In genomic region chr4:63417318-63417957, GRCm38 (mm10) we compare ENCODE assay signal across 9 mouse cellular contexts. TPM values are rescaled to one million over a fixed set of nuclear protein-coding genes. Genes with fewer than 3 reads are reported as not detected.
DNase-seq lines count a peak whose midpoint lies in the region; ATAC-seq and TF ChIP-seq lines count a peak whose summit lies in the region.
"Had no signal": no experiment of that assay in that cellular context is flagged by ENCODE, and none has a peak within 500 bp of the region (broad histone marks: within the 10 kb centered on the region; RNA-seq: fewer than 3 reads in every experiment).

No protein-coding gene starts in this region.

- WGBS in embryonic facial prominence, embryonic 14.5 days = 18% methylated on average over 9 of the region's 9 CpGs
- WGBS in heart, embryonic 16.5 days = 21% methylated on average over 9 of the region's 9 CpGs
- 23% methylated on average over 9 of the region's 9 CpGs for WGBS in liver, embryonic 13.5 days (ENCODE audit: insufficient replicate concordance)
- WGBS in neural tube, embryonic 12.5 days = 18% methylated on average over 9 of the region's 9 CpGs

- H3K79me3 ChIP-seq in C2C12 (ENCODE audit: low read depth) = no peaks in the 10 kb centered on the region

- peaks cover 2% of the 10 kb centered on the region; the same call in 1 of the 2 replicates for H3K4me1 ChIP-seq in embryonic facial prominence, embryonic 14.5 days (ENCODE audit: control insufficient read depth, insufficient read depth, low read length)
- peaks cover 3% of the 10 kb centered on the region; the same call in 1 of the 2 replicates for H3K4me1 ChIP-seq in heart, embryonic 16.5 days (ENCODE audit: control insufficient read depth, insufficient read depth, low read length)
- H3K4me1 ChIP-seq in liver, embryonic 13.5 days (replicated peaks) = no peaks in the 10 kb centered on the region
- peaks cover 10% of the 10 kb centered on the region; the same call in 1 of the 2 replicates for H3K4me1 ChIP-seq in neural tube, embryonic 12.5 days

- no peaks in the 10 kb centered on the region for H3K27me3 ChIP-seq in C2C12 (ENCODE audit: control insufficient read depth, insufficient read depth, insufficient read length)
- no peaks in the 10 kb centered on the region for H3K27me3 ChIP-seq in embryonic facial prominence, embryonic 14.5 days (replicated peaks; ENCODE audit: control insufficient read depth, insufficient read depth, low read length)
- H3K27me3 ChIP-seq in heart, embryonic 16.5 days (ENCODE audit: control insufficient read depth, insufficient read depth, low read length) = no peaks in the 10 kb centered on the region
- H3K27me3 ChIP-seq in liver, embryonic 13.5 days = no peaks in the 10 kb centered on the region
- H3K27me3 ChIP-seq in neural tube, embryonic 12.5 days (replicated peaks) = no peaks in the 10 kb centered on the region

- peak overlapping the region; percentile 10; the same call in 1 of the 2 replicates for H3K9ac ChIP-seq in embryonic facial prominence, embryonic 14.5 days (ENCODE audit: low read depth, low read length)
- no peak overlapping the region for H3K9ac ChIP-seq in heart, embryonic 16.5 days (ENCODE audit: low read length)
- no peak overlapping the region for H3K9ac ChIP-seq in liver, embryonic 13.5 days
- H3K9ac ChIP-seq in neural tube, embryonic 12.5 days = no peak overlapping the region
- H3K9ac ChIP-seq: embryonic facial prominence, embryonic 13.5 days had no signal

- ATAC-seq in embryonic facial prominence, embryonic 14.5 days (ENCODE audit: low read depth) = peak; percentile 77
- peak; percentile 49 for ATAC-seq in heart, embryonic 16.5 days (replicated peaks; ENCODE audit: extremely low read depth, insufficient read depth, low FRiP score)
- ATAC-seq in liver, embryonic 13.5 days (ENCODE audit: low read depth) = peak; percentile 32
- ATAC-seq in neural tube, embryonic 12.5 days (ENCODE audit: low FRiP score, low read depth) = peak; percentile 75

- no peaks in the 10 kb centered on the region for H3K9me3 ChIP-seq in embryonic facial prominence, embryonic 14.5 days (ENCODE audit: control insufficient read depth, low read length)
- no peaks in the 10 kb centered on the region for H3K9me3 ChIP-seq in heart, embryonic 16.5 days (replicated peaks; ENCODE audit: control insufficient read depth, low read length)
- H3K9me3 ChIP-seq in liver, embryonic 13.5 days (replicated peaks) = no peaks in the 10 kb centered on the region
- H3K9me3 ChIP-seq in neural tube, embryonic 12.5 days = no peaks in the 10 kb centered on the region
- H3K9me3 ChIP-seq: embryonic facial prominence, embryonic 13.5 days had no signal

- no peaks in the 10 kb centered on the region for H3K79me2 ChIP-seq in C2C12 (ENCODE audit: control insufficient read depth, insufficient read depth)

- H3K36me3 ChIP-seq in C2C12 (ENCODE audit: control insufficient read depth, insufficient read depth) = no peaks in the 10 kb centered on the region
- no peaks in the 10 kb centered on the region for H3K36me3 ChIP-seq in embryonic facial prominence, embryonic 14.5 days (ENCODE audit: control insufficient read depth, insufficient read depth, low read length)
- no peaks in the 10 kb centered on the region for H3K36me3 ChIP-seq in heart, embryonic 16.5 days (ENCODE audit: control insufficient read depth, insufficient read depth)
- H3K36me3 ChIP-seq in liver, embryonic 13.5 days = no peaks in the 10 kb centered on the region
- H3K36me3 ChIP-seq in neural tube, embryonic 12.5 days = no peaks in the 10 kb centered on the region; the same call in 1 of the 2 replicates
- H3K36me3 ChIP-seq: embryonic facial prominence, embryonic 13.5 days had no signal

- peak; percentile 62 for TF ChIP-seq CTCF in C2C12 (IDR thresholded peaks at IDR 0.05; ENCODE audit: control insufficient read depth, insufficient read depth, insufficient read length)

- H3K27ac ChIP-seq in embryonic facial prominence, embryonic 14.5 days (replicated peaks; ENCODE audit: low read depth, low read length) = no peak overlapping the region
- H3K27ac ChIP-seq in heart, embryonic 16.5 days (ENCODE audit: low read length) = no peak overlapping the region
- H3K27ac ChIP-seq in liver, embryonic 13.5 days = no peak overlapping the region
- no peak overlapping the region for H3K27ac ChIP-seq in neural tube, embryonic 12.5 days
- H3K27ac ChIP-seq: embryonic facial prominence, embryonic 13.5 days had no signal

- no peak overlapping the region for H3ac ChIP-seq in C2C12 (ENCODE audit: control insufficient read depth, insufficient read length, low read depth)

- H3K4me3 ChIP-seq in C2C12 (ENCODE audit: insufficient read depth, poor library complexity, severe bottlenecking) = no peak overlapping the region
- H3K4me3 ChIP-seq in embryonic facial prominence, embryonic 14.5 days (ENCODE audit: low read depth, low read length) = no peak overlapping the region
- H3K4me3 ChIP-seq in heart, embryonic 16.5 days (ENCODE audit: low read length) = no peak overlapping the region
- H3K4me3 ChIP-seq in liver, embryonic 13.5 days (replicated peaks) = no peak overlapping the region
- no peak overlapping the region for H3K4me3 ChIP-seq in neural tube, embryonic 12.5 days
- H3K4me3 ChIP-seq: embryonic facial prominence, embryonic 13.5 days had no signal

- no peak overlapping the region for H3K4me2 ChIP-seq in embryonic facial prominence, embryonic 14.5 days (ENCODE audit: low read depth, low read length)
- no peak overlapping the region for H3K4me2 ChIP-seq in heart, embryonic 16.5 days (ENCODE audit: low read depth, low read length)
- no peak overlapping the region for H3K4me2 ChIP-seq in liver, embryonic 13.5 days
- no peak overlapping the region for H3K4me2 ChIP-seq in neural tube, embryonic 12.5 days (replicated peaks)
- H3K4me2 ChIP-seq: embryonic facial prominence, embryonic 13.5 days had no signal

- DNase-seq in adrenal gland, postnatal 36 days = peak; percentile 80 to 88
- DNase-seq in embryonic facial prominence, embryonic 14.5 days (ENCODE audit: low spot score) = peak; percentile 90
- peak; percentile 87 for DNase-seq in kidney, postnatal 14 days
- DNase-seq in liver, embryonic 13.5 days = peak; percentile 31
- DNase-seq in testis, postnatal 10 days (ENCODE audit: low spot score) = peak; percentile 91

TF ChIP-seq in C2C12, 6 proteins besides CTCF, POLR2A, EP300 and RAD21:
- TF ChIP-seq MYOD1 (IDR thresholded peaks at IDR 0.05; ENCODE audit: control insufficient read depth, insufficient read length, low read depth) (no peak), USF1 (IDR thresholded peaks at IDR 0.05; ENCODE audit: low read depth) (no peak), MAX (IDR thresholded peaks at IDR 0.05) (no peak), CEBPB (IDR thresholded peaks at IDR 0.05; ENCODE audit: low read depth) (no peak), MYOG (IDR thresholded peaks at IDR 0.05; ENCODE audit: control insufficient read depth, extremely low read depth, insufficient read length) (no peak), FOSL1 (IDR thresholded peaks at IDR 0.05; ENCODE audit: insufficient read depth, low read length, poor library complexity, severe bottlenecking) (no peak)

RNA-seq across cellular contexts. Expression of gene Akna, which starts 14.3 kb away (rescaled TPM):
- 1.3 TPM for polyA plus RNA-seq in C2C12 (2012; fragmentation: generic; extraction: Trizol)
- total RNA-seq in adrenal gland, postnatal 36 days (2021) = 1 to 10 TPM; 2.6 to 4.3 TPM
- 5.2 and 5.9 TPM in 2 replicates for polyA plus RNA-seq in embryonic facial prominence, embryonic 14.5 days (2014; fragmentation: Nextera tagmentation; extraction: Ambion mirVana)
- polyA plus RNA-seq in heart, embryonic 16.5 days (2015; fragmentation: Nextera tagmentation; extraction: Ambion mirVana) = 4.4 and 5.8 TPM in 2 replicates
- polyA plus RNA-seq in liver, embryonic 13.5 days (2015; fragmentation: Nextera tagmentation; extraction: Ambion mirVana) = 3.0 and 3.8 TPM in 2 replicates
- polyA plus RNA-seq in neural tube, embryonic 12.5 days (2016; fragmentation: Nextera tagmentation; extraction: Ambion mirVana) = 7.3 and 7.5 TPM in 2 replicates

RNA-seq across cellular contexts. Expression of gene Orm2, which starts 55.2 kb away (rescaled TPM):
- not detected for polyA plus RNA-seq in C2C12 (2012; fragmentation: generic; extraction: Trizol)
- 1 to 10 TPM; 3.9 to 7.8 TPM for total RNA-seq in adrenal gland, postnatal 36 days (2021)
- not detected in 2 replicates for polyA plus RNA-seq in embryonic facial prominence, embryonic 14.5 days (2014; fragmentation: Nextera tagmentation; extraction: Ambion mirVana)
- not detected in 2 replicates for polyA plus RNA-seq in heart, embryonic 16.5 days (2015; fragmentation: Nextera tagmentation; extraction: Ambion mirVana)
- polyA plus RNA-seq in liver, embryonic 13.5 days (2015; fragmentation: Nextera tagmentation; extraction: Ambion mirVana) = not detected in 2 replicates
- not detected in 2 replicates for polyA plus RNA-seq in neural tube, embryonic 12.5 days (2016; fragmentation: Nextera tagmentation; extraction: Ambion mirVana)
- polyA plus RNA-seq: embryonic facial prominence, embryonic 13.5 days had no signal

Comparison
In these comparisons a context has a peak if more than half of its experiments do, and no peak if none do; other contexts are left out.
1. DNase-seq: peak in every context shown above with its lines; median percentile 91 in testis, postnatal 10 days; 90 in embryonic facial prominence, embryonic 14.5 days; 87 in kidney, postnatal 14 days; 84 in adrenal gland, postnatal 36 days; 31 in liver, embryonic 13.5 days.